Mouse (Mus musculus): ENCODE results near the gene Gm45623.
A peak's percentile ranks its signal among the peaks of the same experiment; 100 is the strongest.

The Gm45623 gene

DNA sequence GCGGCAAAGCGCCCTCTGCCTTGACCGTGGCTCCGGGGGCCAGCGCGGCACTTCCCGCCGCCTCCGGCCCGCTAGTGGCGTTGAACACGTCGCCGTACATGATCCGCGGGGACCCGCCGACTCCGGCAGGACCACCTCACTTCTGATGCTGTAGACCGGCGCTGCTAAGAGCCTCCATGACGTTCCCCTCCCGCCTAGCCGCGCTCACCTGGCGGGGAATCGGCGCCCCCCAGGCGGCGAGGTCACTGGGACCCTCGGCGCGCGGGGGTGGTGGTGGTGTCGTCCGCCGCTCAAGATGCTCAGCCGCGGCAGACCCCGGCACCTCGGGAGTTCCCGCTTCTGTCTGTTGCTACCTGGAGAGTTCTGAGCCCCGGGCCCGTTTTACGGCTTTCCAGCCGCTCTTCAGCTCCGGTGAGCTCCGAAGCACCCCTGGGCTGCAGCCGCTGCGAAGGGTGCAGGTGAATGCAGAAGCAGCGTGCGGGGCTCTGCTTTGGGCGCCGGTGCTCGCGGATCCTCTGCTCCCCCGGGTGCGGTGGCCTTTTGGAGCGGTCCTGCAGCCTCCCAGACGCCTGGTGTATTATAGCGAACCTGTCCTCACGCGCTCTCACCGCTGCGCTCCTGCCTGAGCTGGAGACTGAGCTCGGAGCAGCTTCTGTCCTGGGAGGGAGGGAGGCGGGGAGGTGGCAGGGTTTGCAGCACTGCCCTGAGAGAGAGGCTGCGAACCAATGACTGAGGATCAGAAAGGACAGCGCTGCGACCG, at the start of gene Gm45623:
Gene Gm45623 (minus strand): TSS at position 636 of the 760 bp plus-strand sequence.
- DNase-seq (ENCODE audit: low spot score), result peak; percentile 55

DNA sequence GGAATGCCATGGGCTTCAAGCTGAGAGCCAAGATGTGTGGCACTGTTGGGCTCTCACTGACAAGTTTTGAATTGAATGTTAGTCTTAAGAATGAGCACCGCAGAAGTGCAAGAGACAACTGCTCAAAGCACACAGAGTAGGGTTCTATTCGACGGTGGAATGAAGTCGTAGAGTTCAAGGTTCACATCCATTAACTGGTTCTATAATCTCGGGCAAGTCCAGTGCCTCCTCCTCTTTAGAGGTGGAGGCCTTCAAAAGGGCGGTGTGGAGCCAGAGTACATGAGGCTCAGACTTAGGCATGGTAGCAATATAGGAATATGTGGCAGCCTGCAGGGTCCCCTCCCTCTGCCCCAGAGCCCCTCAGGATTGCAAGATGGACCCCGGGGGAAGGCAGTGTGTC, 43.8 kb upstream of the Gm45623 start:
- no peak for DNase-seq (ENCODE audit: low spot score)

DNA sequence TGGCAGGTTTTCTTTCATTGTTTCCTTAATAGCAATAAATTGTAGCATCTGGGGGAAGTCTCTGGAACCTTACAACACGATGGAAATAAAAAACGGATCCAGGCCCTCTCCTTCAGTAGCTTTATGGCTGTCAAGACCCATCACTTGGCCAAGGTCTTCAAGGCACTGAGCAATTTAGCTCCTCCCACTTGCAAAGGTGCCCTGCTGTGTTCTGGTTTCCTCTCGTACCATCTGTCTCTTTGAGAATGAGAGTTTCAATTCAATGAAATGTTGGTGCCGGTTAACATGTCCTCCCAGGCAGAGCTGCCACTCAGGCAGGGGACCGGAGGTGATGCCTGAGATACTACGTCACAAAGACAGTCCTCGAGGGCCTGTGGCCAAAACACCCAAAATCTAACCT, 41.9 kb upstream of the Gm45623 start:
- no peak for DNase-seq (ENCODE audit: low spot score)

DNA sequence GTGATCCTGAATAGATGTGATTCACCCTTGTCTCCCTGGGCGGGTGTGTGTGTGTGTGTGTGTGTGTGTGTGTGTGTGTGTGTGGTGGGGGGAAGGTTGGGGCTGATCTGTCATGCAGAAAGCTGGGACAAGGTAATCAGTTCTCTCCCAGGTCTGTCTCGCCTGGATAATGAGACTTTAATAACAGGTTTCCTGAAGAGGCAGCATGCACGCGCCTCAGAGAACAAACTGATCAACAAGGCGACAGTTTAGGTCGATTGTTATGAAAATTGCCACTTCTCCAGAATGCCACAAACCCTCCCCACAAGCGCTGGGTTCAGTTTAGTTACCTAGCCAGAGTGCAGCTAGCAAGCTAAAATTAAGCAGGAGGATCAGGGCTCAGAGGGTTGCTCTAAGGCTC, 40.8 kb upstream of the Gm45623 start:
- DNase-seq (ENCODE audit: low spot score), result no peak

DNA sequence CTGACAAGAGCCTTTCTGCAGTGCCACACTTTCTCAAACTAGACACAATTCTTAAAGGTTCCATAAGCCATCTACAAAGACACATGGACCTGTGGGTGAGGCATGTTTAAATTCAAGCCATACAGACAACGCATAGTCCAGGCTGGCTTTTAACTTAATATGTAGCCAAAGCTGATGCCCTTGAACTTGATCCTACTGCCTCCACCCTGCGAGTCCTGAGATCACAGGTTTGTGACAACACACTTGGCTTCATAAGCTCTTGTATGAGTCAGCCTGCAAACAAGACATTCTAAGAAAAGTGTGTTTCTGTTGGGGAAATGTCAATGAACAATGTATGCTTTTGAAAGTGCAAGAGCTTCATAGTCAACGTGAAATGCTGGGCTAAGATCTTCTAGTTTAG, 39.2 kb upstream of the Gm45623 start:
- DNase-seq (ENCODE audit: low spot score), result no peak

DNA sequence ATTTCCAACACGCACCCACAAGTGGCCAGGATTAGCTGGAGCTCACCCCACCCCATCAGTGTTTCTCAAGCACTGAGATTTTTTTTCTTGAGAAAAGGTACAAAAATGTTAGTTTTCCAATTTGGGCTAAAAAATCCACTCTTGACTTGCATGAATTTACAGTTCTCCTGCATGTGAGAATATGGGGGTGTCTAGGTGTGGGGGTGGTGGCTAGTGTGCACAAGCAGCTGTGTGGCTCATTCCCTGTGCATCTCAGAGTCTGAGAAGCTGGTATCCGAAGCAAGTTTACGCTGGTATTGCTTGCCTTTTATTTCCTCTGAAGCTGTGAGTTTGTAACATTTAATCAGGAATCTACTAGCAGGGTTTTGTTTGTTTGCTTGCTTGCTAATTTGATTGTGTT, 37.1 kb upstream of the Gm45623 start:
- DNase-seq (ENCODE audit: low spot score), result no peak

DNA sequence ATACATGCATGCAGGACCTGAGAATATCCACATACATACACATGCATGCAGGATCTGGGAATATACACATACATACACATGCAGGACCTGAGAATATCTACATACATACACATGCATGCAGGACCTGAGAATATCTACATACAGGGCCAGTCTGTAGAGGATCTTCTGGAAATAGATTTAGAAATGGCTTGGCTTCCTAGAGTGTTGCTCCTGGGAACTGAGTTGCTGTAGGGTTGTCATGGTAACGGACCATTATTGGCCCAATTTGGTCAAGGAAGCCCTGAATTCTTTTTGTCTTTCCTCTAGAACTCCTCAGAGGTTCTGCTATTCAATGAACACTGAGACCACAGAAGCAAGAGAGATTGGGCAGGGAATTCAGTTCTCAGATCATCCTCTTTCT, 29.0 kb upstream of the Gm45623 start:
- no peak for DNase-seq (ENCODE audit: low spot score)

DNA sequence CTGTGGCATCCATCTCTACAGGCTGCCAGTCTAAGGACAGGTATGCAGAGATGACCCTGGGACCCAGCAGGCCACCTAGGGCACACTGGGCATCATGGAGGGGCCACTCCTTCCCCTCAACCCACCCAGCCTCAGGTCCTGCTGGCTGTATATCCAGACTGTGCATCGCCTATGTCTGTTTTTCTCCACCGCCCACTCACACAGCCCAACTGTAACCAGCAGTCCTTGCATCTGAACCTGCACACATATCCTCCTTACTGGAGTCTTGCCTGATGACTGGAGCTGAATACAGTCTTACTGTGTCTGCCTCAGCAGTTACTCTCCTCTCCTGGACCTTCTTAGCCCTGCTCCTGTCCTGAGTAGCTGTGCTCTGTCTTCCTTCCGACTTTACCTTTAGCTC, 28.1 kb upstream of the Gm45623 start:
- no peak for DNase-seq (ENCODE audit: low spot score)

DNA sequence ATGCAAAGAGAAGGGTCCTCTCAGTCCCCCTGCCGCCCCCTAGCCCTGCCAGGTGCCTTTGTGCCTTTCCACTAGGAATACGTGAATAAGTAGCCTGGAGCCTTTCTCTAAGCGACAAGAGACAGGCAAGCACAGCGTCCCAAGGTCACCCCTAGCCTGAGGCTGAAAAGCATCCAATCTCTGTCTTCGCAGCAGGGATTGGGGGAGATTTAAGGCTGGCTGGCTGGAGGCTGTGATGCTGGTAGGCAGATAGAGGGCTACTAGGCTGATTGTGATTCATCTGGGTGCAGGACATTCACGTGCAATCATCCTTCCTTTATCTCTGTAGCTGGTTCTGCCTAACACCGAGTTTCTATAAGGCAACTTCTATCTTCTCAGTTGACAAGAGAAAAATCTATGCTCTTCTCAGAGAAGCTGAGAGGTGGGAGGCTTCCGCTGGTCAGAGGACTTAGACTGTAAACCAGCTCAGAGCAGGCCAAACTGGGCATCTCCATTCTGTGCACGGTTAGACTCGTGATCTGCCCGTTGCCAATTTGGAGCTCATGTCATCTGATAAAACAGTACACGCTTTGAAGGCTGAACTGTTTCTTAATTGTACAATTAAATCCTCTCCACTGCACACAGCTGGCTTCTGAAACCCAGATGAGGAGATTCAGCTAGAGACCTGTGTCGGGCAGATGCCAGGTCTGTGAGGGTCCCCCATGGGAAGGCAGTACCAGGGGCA, 27.3 kb upstream of the Gm45623 start:
- no peak for DNase-seq (ENCODE audit: low spot score)

DNA sequence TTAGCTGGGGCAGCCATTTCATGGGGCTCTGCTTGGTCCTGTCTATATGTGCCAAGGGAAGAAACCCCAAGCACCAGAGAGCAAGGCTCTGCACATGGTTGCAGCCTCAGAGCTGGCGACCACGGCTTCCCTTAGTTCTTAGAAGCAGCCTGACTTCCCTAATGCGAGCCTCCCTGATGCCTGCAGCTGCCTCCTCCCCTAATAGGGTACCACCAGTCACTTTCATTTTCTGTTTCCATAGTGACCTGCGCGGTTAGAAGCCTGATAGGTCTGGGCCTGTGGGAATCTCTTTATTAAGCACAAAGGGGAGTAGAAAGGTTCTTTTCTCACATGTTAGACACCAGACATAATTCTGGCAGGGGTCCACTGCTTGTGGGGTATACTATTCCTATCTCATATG, 20.7 kb upstream of the Gm45623 start:
- peak; percentile 25 for DNase-seq (ENCODE audit: low spot score)

DNA sequence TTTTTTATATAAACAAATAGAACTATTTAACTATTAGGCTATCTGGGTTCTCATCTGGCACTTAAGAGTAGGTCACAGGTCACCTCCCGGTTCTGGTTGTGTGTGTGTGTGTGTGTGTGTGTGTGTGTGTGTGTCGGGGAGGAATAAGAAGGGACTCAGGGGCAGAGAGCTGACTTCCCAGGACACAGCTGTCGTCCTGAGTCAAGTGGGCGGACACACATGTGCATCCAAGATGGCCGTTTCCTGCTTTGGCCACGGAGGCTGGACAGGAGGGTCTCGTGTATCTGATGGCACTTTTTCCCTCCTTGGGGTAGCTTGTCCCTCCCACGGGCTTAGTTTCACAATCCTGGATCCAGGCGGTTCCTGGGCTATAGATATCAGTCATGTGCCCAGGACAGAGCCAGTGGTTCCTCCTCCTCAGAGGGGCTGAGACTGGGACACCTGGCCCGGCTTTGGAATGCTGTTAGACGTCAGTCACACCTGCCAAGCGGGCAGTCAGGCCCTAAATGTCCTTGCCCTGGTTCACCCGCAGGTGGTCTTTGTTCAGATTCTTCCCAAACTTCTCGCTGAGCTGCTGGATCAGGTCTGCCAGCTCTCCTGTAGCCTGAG, 19.7 kb upstream of the Gm45623 start:
- peak; percentile 34 for DNase-seq (ENCODE audit: low spot score)

DNA sequence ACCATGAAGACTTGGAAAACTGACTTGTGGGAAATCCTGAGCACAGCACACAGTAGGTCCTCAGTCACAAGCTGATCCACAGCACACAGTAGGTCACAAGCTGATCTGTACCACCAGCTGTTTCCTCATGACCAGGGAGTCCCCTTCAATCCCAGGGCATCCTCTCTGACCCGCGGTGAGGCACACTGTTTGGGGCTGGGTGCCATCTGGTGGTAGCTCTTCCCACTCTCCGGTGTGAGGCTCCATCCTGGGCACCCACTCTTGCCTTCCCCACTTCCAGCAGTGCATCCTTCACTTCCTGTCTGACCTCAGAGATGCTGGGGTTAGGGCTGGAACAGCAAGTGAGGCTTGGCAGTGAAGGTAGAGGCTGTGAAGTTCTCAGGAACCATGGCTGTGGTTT, 19.0 kb upstream of the Gm45623 start:
- DNase-seq (ENCODE audit: low spot score), result peak; percentile 26

DNA sequence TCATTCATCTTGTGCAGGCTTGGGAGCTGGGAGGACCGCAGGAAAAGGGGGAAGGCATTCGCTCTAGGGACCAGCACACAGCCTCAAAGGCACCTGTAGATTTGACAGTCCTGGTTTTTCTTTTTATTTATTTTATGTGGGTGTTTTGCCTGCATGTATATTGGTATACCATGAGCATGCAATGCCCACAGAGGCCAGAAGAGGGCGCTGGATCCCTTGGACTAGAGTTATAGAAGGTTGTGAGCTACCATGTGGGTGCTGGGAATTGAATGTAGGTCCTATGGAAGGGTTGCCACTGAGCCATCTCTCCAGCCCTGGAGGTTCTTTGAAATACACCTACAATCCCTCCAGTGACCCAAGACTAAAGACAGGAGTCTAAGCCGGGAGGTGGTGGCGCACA, 17.2 kb upstream of the Gm45623 start:
- DNase-seq (ENCODE audit: low spot score), result no peak

DNA sequence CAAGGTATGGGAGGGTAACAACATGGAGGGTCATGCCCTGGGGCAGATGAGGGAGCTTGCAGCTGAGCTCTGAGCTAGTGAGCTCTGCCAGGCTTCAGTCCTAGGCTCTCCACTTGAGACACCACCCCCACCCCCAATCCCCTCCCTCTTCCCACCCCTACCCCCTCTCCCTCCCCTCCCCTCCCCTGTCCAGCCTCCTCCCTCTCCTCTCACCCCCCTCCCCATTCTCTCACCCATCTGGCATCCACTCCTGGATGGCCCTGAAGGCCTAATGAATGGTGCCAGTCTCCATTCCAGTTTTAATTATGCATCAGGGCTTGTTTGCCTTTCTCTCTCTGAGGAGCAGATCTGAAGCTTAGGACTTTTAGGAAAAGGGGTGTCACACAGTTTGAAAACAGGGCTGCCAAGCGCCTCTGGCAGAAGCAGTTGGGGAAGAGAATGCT, 16.5 kb upstream of the Gm45623 start:
- no peak for DNase-seq (ENCODE audit: low spot score)

DNA sequence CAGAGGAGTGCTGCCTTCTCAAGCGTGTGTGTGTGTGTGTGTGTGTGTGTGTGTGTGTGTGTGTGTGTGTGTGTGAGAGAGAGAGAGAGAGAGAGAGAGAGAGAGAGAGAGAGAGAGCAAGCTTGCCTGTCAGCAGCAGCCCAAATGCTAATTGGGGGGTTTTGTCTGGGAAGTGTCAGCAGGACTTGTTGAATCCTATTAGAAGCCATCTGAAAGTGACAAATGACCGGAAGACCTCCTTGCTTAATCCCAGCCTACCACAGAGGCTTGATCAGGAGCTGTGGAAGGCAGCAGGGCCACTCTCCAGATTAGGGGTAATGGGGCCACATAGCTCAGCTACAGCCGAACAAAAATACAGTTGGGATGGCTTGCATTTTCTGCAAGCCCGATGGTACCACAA, 15.8 kb upstream of the Gm45623 start:
- DNase-seq (ENCODE audit: low spot score), result peak; percentile 41

DNA sequence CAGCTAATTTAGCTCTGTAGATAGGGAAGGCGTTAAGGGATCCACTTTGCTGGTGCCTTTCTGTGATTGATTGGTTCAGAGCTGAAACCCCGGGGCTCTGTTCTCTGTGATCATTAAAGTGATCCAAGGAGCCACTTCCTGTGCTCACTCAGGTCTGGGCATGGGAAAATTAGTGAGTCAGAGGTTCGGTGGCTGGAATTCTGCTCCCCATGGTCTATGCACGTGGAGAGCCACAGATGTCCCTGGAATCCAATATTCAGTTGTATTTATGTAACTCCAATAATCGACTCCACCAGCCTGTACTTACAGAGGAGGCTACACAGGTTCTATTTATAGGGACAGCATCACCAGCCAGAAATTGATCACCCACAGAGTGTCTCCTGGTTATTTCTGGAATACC, 12.6 kb upstream of the Gm45623 start:
- DNase-seq (ENCODE audit: low spot score), result no peak

DNA sequence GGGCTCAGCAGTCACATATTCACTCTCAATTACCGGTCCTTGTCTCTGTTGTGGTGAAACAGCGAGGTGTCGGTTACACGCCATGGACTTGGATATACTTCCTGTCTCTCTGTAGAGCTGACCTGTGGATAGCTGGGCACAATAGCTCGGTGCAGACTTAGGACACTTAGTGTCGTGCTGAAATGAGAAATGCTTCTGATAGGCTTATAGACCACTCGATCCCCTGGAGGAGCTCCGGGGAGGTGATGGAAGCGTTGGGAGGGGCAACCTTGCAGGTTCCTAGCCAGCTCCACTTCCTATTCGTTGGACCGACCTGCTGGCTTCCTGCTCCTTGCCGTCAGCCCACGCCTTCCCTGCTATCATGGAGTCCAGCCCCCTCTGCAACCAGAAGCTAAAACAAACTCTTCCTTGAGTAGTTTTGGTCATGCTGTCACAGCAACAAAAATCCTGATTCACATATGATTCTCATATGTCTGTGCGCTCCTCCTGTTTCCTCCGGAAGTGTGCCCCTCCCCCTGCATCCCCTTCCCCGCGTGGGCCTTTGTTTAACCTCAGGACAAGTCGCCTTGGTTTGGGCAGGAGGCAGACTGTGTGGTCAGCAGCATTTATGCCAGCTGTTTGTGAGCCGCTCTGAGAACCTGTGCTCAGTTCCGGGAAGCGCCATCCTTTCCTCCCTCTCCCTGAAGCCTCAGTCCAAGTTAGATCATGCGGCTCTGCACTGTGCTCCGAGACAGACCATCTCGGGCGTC, 11.8 kb upstream of the Gm45623 start:
- no peak for DNase-seq (ENCODE audit: low spot score)

DNA sequence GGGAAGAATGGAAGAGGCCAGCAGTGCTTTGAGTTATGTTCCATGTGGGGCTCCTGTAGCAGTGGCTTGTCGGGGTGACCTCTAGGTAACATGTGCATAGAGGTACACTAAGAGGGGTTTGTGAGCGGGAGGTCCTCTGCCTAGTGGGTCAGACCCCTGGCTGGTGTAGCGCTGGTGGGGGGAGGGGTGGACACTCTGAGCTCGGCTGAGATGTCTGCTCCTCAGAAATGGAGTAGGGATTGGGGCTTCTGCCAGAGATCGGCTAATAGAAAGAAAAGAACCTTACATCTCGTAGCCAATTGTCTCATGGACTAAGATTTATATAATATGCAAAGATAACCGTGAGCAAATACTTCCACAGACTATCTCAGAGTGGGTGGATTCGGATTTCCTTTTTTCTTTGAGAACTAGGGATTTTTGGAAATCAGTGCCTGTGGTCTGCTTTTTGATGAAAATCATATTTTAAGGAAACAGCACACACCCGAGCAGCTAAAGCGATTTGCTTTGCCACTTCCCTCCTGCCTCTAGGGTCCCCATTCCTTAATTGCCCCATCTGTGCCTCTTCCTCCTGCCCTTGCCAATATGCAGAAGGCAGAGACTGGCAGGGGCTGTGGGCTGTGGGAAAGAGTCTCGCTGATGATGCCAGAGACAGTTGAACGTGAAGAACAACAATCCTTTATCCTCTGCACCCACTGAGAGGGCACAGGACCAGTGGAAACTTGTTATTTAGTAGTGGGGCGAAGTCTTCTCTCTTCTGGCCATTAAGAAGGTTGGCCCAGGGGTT, 9.0 kb upstream of the Gm45623 start:
- no peak for DNase-seq (ENCODE audit: low spot score)

DNA sequence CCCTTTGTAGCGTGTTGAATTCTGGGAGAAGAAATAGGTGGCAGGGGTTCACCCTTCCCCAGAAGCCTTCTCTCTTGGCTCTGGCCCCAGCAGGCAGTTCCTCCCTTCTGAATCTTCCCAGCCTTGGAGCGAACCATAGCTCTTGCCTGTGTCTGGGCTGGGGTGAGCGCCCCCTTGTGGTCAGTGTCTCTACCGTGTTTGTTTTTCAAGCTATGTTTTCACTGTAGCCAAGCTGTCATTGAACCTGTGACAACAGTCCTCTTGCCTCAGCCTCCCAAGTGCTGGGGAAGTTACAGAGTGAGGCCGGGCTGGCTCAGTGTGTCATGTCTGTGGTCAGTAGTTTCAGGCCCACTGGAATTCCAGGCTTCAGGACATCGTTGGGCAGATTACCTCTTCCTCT, 4.9 kb upstream of the Gm45623 start:
- DNase-seq (ENCODE audit: low spot score), result peak; percentile 86

DNA sequence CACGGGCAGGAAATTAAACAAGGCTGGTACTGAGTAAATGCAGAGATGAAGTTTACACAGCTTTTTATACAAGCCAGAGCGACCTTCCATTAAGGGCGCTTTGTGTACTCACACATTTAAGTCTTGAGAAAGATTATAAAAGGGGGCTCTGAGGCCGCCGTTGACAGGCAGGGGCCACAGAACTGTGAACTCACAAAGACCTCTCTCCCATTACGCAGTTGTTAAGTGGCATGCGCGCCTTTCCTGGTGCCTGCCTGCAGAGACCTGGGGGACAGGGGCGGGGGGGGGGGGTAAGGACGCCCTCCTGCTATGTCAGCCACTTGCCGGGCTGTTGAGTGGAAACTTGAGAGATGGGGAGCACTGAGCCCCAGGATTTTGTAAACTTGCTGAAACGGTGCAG, 3.6 kb upstream of the Gm45623 start:
- no peak for DNase-seq (ENCODE audit: low spot score)

DNA sequence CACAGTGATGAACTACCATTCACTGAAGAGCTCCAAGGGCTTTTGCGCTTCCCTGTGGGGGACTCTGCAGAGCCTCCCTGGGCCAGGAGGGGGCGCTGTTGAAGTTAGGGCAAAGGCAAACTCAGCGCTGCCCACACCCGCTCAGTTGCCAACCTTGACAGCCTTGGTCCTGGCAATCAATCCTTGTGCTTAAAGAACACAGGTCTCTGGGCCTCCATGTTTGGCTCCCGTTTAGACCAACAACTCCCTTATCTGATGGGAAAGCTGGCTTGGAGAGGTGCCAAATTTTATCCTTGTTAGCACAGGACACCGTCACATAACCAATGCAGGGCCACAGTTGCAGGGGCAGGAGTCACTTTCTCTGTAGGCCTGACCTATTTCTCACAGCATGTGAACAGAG, 2.2 kb upstream of the Gm45623 start:
- DNase-seq (ENCODE audit: low spot score), result no peak
